Mouse (Mus musculus): ENCODE measurements around the gene Kcnip2. TPM values are rescaled to one million over a fixed set of nuclear protein-coding genes. Genes with fewer than 3 reads are reported as not detected.

The Kcnip2 gene
- polyA plus RNA-seq, 1 experiment from 2014 or later: 0.66 TPM

GRCm38 (mm10) chr19:45781676-45782075 is 34.2 kb downstream of the Kcnip2 start:
- peaks cover 16% of the 10 kb centered on the region for H3K4me1 ChIP-seq (ENCODE audit: control insufficient read depth, insufficient read depth, low read length)
- 66% methylated on average over 8 of the region's 8 CpGs for WGBS (ENCODE audit: insufficient replicate concordance)
- H3K27ac ChIP-seq (ENCODE audit: low read depth, low read length): no peak overlapping the region
- peak overlapping the region; percentile 68 for H3K4me2 ChIP-seq
- H3K36me3 ChIP-seq (ENCODE audit: control insufficient read depth, insufficient read depth, low read length): peaks cover 12% of the 10 kb centered on the region
- H3K27me3 ChIP-seq (ENCODE audit: control insufficient read depth, insufficient read depth, low read length): no peaks in the 10 kb centered on the region
- no peaks in the 10 kb centered on the region for H3K9me3 ChIP-seq (replicated peaks; ENCODE audit: control insufficient read depth, low read length)
- peak overlapping the region; percentile 90 for H3K4me3 ChIP-seq (ENCODE audit: low read depth, low read length)
- H3K9ac ChIP-seq (ENCODE audit: low read depth, low read length): 0 out of 2 replicates have a peak overlapping the region, but pooled peaks have one; percentile 10
- no peak for ATAC-seq (replicated peaks; ENCODE audit: insufficient number of reproducible peaks, low FRiP score, low TSS enrichment)

GRCm38 (mm10) chr19:45780350-45780915 is 35.4 kb downstream of the Kcnip2 start:
- Histone ChIP-seq H3K9me3 (replicated peaks; ENCODE audit: control insufficient read depth, low read length) (no peaks in the 10 kb centered on the region), H3K27me3 (ENCODE audit: control insufficient read depth, insufficient read depth, low read length) (no peaks in the 10 kb centered on the region), H3K4me3 (ENCODE audit: low read depth, low read length) (peak overlapping the region; percentile 90; the same call in 1 of the 2 replicates), H3K36me3 (ENCODE audit: control insufficient read depth, insufficient read depth, low read length) (peaks cover 20% of the 10 kb centered on the region), H3K4me2 (peak overlapping the region; percentile 68), H3K9ac (ENCODE audit: low read depth, low read length) (0 out of 2 replicates have a peak overlapping the region, but pooled peaks have one; percentile 4), H3K27ac (ENCODE audit: low read depth, low read length) (no peak overlapping the region), H3K4me1 (ENCODE audit: control insufficient read depth, insufficient read depth, low read length) (peaks cover 16% of the 10 kb centered on the region)
- WGBS (ENCODE audit: insufficient replicate concordance): 80% methylated on average over 13 of the region's 13 CpGs
- no peak for ATAC-seq (replicated peaks; ENCODE audit: insufficient number of reproducible peaks, low FRiP score, low TSS enrichment)

GRCm38 (mm10) chr19:45775486-45775885 is 40.4 kb downstream of the Kcnip2 start:
- no peaks in the 10 kb centered on the region for H3K9me3 ChIP-seq (replicated peaks; ENCODE audit: control insufficient read depth, low read length)
- peaks cover 1% of the 10 kb centered on the region; the same call in 1 of the 2 replicates for H3K4me1 ChIP-seq (ENCODE audit: control insufficient read depth, insufficient read depth, low read length)
- H3K9ac ChIP-seq (ENCODE audit: low read depth, low read length): no peak overlapping the region
- no peak for ATAC-seq (replicated peaks; ENCODE audit: insufficient number of reproducible peaks, low FRiP score, low TSS enrichment)
- no peaks in the 10 kb centered on the region for H3K27me3 ChIP-seq (ENCODE audit: control insufficient read depth, insufficient read depth, low read length)
- no peak overlapping the region for H3K4me2 ChIP-seq
- H3K27ac ChIP-seq (ENCODE audit: low read depth, low read length): no peak overlapping the region
- H3K4me3 ChIP-seq (ENCODE audit: low read depth, low read length): no peak overlapping the region
- WGBS (ENCODE audit: insufficient replicate concordance): 82% methylated on average over 2 of the region's 2 CpGs
- peaks cover 51% of the 10 kb centered on the region for H3K36me3 ChIP-seq (ENCODE audit: control insufficient read depth, insufficient read depth, low read length)

GRCm38 (mm10) chr19:45771501-45771900 is 44.4 kb downstream of the Kcnip2 start:
- no peak overlapping the region for H3K4me3 ChIP-seq (ENCODE audit: low read depth, low read length)
- H3K27ac ChIP-seq (ENCODE audit: low read depth, low read length): no peak overlapping the region
- no peak overlapping the region for H3K4me2 ChIP-seq
- H3K9me3 ChIP-seq (replicated peaks; ENCODE audit: control insufficient read depth, low read length): no peaks in the 10 kb centered on the region
- H3K27me3 ChIP-seq (ENCODE audit: control insufficient read depth, insufficient read depth, low read length): no peaks in the 10 kb centered on the region
- 90% methylated on average over 5 of the region's 5 CpGs for WGBS (ENCODE audit: insufficient replicate concordance)
- H3K4me1 ChIP-seq (ENCODE audit: control insufficient read depth, insufficient read depth, low read length): no peaks in the 10 kb centered on the region
- ATAC-seq (replicated peaks; ENCODE audit: insufficient number of reproducible peaks, low FRiP score, low TSS enrichment): no peak
- peaks cover 59% of the 10 kb centered on the region for H3K36me3 ChIP-seq (ENCODE audit: control insufficient read depth, insufficient read depth, low read length)
- H3K9ac ChIP-seq (ENCODE audit: low read depth, low read length): no peak overlapping the region

GRCm38 (mm10) chr19:45760810-45761209 is 55.1 kb downstream of the Kcnip2 start:
- no peak for ATAC-seq (replicated peaks; ENCODE audit: insufficient number of reproducible peaks, low FRiP score, low TSS enrichment)
- H3K27ac ChIP-seq (ENCODE audit: low read depth, low read length): no peak overlapping the region
- no peaks in the 10 kb centered on the region for H3K4me1 ChIP-seq (ENCODE audit: control insufficient read depth, insufficient read depth, low read length)
- H3K4me2 ChIP-seq: no peak overlapping the region
- no peaks in the 10 kb centered on the region for H3K9me3 ChIP-seq (replicated peaks; ENCODE audit: control insufficient read depth, low read length)
- H3K9ac ChIP-seq (ENCODE audit: low read depth, low read length): no peak overlapping the region
- 72% methylated on average over 3 of the region's 3 CpGs for WGBS (ENCODE audit: insufficient replicate concordance)
- H3K36me3 ChIP-seq (ENCODE audit: control insufficient read depth, insufficient read depth, low read length): peaks cover 61% of the 10 kb centered on the region
- H3K4me3 ChIP-seq (ENCODE audit: low read depth, low read length): no peak overlapping the region
- no peaks in the 10 kb centered on the region for H3K27me3 ChIP-seq (ENCODE audit: control insufficient read depth, insufficient read depth, low read length)

- H3K27ac ChIP-seq (ENCODE audit: low read depth, low read length): no peak overlapping the region
- H3K36me3 ChIP-seq (ENCODE audit: control insufficient read depth, insufficient read depth, low read length): peaks cover 63% of the 10 kb centered on the region
- H3K4me1 ChIP-seq (ENCODE audit: control insufficient read depth, insufficient read depth, low read length): no peaks in the 10 kb centered on the region
- H3K27me3 ChIP-seq (ENCODE audit: control insufficient read depth, insufficient read depth, low read length): no peaks in the 10 kb centered on the region
- 92% methylated on average over 5 of the region's 5 CpGs for WGBS (ENCODE audit: insufficient replicate concordance)
- ATAC-seq (replicated peaks; ENCODE audit: insufficient number of reproducible peaks, low FRiP score, low TSS enrichment): no peak
- no peaks in the 10 kb centered on the region for H3K9me3 ChIP-seq (replicated peaks; ENCODE audit: control insufficient read depth, low read length)
- H3K9ac ChIP-seq (ENCODE audit: low read depth, low read length): no peak overlapping the region
- no peak overlapping the region for H3K4me2 ChIP-seq
- H3K4me3 ChIP-seq (ENCODE audit: low read depth, low read length): no peak overlapping the region
These were observed 57.2 kb downstream of the Kcnip2 start for GRCm38 (mm10) chr19:45758671-45759070.

- Histone ChIP-seq H3K36me3 (ENCODE audit: control insufficient read depth, insufficient read depth, low read length) (peaks cover 41% of the 10 kb centered on the region), H3K4me2 (no peak overlapping the region), H3K4me1 (ENCODE audit: control insufficient read depth, insufficient read depth, low read length) (peaks cover 2% of the 10 kb centered on the region; the same call in 1 of the 2 replicates), H3K27me3 (ENCODE audit: control insufficient read depth, insufficient read depth, low read length) (no peaks in the 10 kb centered on the region), H3K9ac (ENCODE audit: low read depth, low read length) (no peak overlapping the region), H3K27ac (ENCODE audit: low read depth, low read length) (no peak overlapping the region), H3K4me3 (ENCODE audit: low read depth, low read length) (no peak overlapping the region), H3K9me3 (replicated peaks; ENCODE audit: control insufficient read depth, low read length) (no peaks in the 10 kb centered on the region)
- ATAC-seq (replicated peaks; ENCODE audit: insufficient number of reproducible peaks, low FRiP score, low TSS enrichment): no peak
- 93% methylated on average over 3 of the region's 3 CpGs for WGBS (ENCODE audit: insufficient replicate concordance)
These were observed 62.3 kb downstream of the Kcnip2 start for GRCm38 (mm10) chr19:45753551-45753950.

GRCm38 (mm10) chr19:45751881-45752280 is 64.0 kb downstream of the Kcnip2 start:
- peaks cover 31% of the 10 kb centered on the region for H3K36me3 ChIP-seq (ENCODE audit: control insufficient read depth, insufficient read depth, low read length)
- H3K9me3 ChIP-seq (replicated peaks; ENCODE audit: control insufficient read depth, low read length): no peaks in the 10 kb centered on the region
- no peak overlapping the region for H3K4me3 ChIP-seq (ENCODE audit: low read depth, low read length)
- 88% methylated on average over 7 of the region's 7 CpGs for WGBS (ENCODE audit: insufficient replicate concordance)
- peaks cover 12% of the 10 kb centered on the region for H3K4me1 ChIP-seq (ENCODE audit: control insufficient read depth, insufficient read depth, low read length)
- H3K9ac ChIP-seq (ENCODE audit: low read depth, low read length): no peak overlapping the region
- ATAC-seq (replicated peaks; ENCODE audit: insufficient number of reproducible peaks, low FRiP score, low TSS enrichment): no peak
- no peak overlapping the region for H3K4me2 ChIP-seq
- no peak overlapping the region for H3K27ac ChIP-seq (ENCODE audit: low read depth, low read length)
- no peaks in the 10 kb centered on the region; the same call in 1 of the 2 replicates for H3K27me3 ChIP-seq (ENCODE audit: control insufficient read depth, insufficient read depth, low read length)

Measured in heart, embryonic 11.5 days (tissue).